Mouse (Mus musculus) hindbrain, postnatal 0 days (tissue): ENCODE measurements around the gene Cadm2. TPM values are rescaled to one million over a fixed set of nuclear protein-coding genes. Genes with fewer than 3 reads are reported as not detected.

Experiments used
- ATAC-seq: fragments of 200-750 bp; cut with Nextera tagmentation; 2 replicates; pipeline ENCODE4 v1.8.0; 2017; ENCODE audit warnings: mild to moderate bottlenecking, moderate TSS enrichment, moderate library complexity
- DNase-seq: peaks from one replicate; pipeline ENCODE4 v3.0.0-alpha.2; 2015; ENCODE audit warnings: low spot score
- H3K27ac ChIP-seq: fragments of 300-500 bp; sonication (generic); 2 replicates; pipeline ENCODE4 v1.5.1; 2014; ENCODE audit warnings: mild to moderate bottlenecking
- H3K27me3 ChIP-seq: fragments of 300-500 bp; sonication (generic); 2 replicates; pipeline ENCODE4 v1.6.1; 2014; ENCODE audit warnings: low read length, mixed read lengths; ENCODE audit not compliant: insufficient read depth
- H3K36me3 ChIP-seq: fragments of 300-500 bp; sonication (generic); 2 replicates; pipeline ENCODE4 v1.6.1; 2014; ENCODE audit warnings: low read length, mixed read lengths; ENCODE audit not compliant: insufficient read depth
- H3K4me1 ChIP-seq: fragments of 300-500 bp; sonication (generic); 2 replicates; pipeline ENCODE4 v1.6.1; 2014; ENCODE audit warnings: antibody characterized with exemption, low read length, mixed read lengths; ENCODE audit not compliant: insufficient read depth
- H3K4me2 ChIP-seq: fragments of 300-500 bp; sonication (generic); 2 replicates; pipeline ENCODE4 v1.6.1; 2014; ENCODE audit warnings: low read depth, mild to moderate bottlenecking, low read length, moderate library complexity, mixed read lengths
- H3K4me3 ChIP-seq: fragments of 300-500 bp; sonication (generic); 2 replicates; pipeline ENCODE4 v1.5.1; 2014; ENCODE audit warnings: low read length
- H3K9ac ChIP-seq: fragments of 300-500 bp; sonication (generic); replicated peaks from 2 replicates; pipeline ENCODE4 v1.6.1; 2014; ENCODE audit warnings: mild to moderate bottlenecking, low read length, moderate library complexity, mixed read lengths
- H3K9me3 ChIP-seq: fragments of 300-500 bp; sonication (generic); 2 replicates; pipeline ENCODE4 v1.6.1; 2016; ENCODE audit warnings: low read length, mixed read lengths
- CTCF ChIP-seq: IDR thresholded peaks from 2 replicates; pipeline ENCODE4 v1.5.1; 2016; ENCODE audit warnings: antibody characterized with exemption, control low read depth, low read depth
- WGBS: fragments of 180-500 bp; shearing (Covaris S2); extraction: QIAGEN DNeasy Blood & Tissue Kit; methylation state at CpG from one replicate; pipeline ENCODE4 v1.1.7; 2014; 5-methylcytosine and 5-hydroxymethylcytosine counted together
- polyA plus RNA-seq: library from polyadenylated mRNA; unstranded; fragments of >200 nt; fragmentation: Nextera tagmentation; extraction: Ambion mirVana; gene quantifications from 2 replicates; pipeline ENCODE4 v1.2.1, GENCODE M21; 2015
- total RNA-seq: library from RNA; depleted of rRNA; stranded (reverse); fragments of >200 nt; gene quantifications from 2 replicates; pipeline ENCODE4 v1.2.3, GENCODE M21; 2014

Cadm2 gene
- total and polyA plus RNA-seq, 2 experiments from 2014 or later: 71.6 to 88.0 TPM

DNA sequence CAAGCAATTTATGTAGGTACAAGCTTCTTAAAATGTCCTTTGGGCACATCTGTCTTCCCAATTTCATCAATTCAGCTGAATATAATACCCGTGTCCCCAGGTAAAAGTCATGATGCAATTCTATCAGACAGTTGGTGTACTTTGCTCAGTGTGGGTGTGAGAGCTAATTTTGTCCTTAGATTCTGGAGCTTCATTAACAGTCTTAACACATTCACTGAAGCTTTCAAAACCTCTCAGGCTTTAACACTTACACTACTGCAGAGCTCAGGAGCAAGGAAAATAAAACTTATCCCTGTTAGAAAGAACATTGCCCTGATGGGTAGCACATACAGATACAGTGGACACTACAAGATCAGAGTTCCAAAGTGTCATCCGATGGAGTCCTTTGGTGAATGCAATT, 309.7 kb downstream of the Cadm2 start:
- TF ChIP-seq CTCF: no peak
- Histone ChIP-seq H3K27ac (peak overlapping the region; percentile 49; the same call in 1 of the 2 replicates), H3K4me1 (no peaks in the 10 kb centered on the region), H3K9ac (no peak overlapping the region), H3K4me2 (0 out of 2 replicates have a peak overlapping the region, but pooled peaks have one; percentile 13), H3K36me3 (no peaks in the 10 kb centered on the region), H3K27me3 (no peaks in the 10 kb centered on the region), H3K4me3 (no peak overlapping the region), H3K9me3 (no peaks in the 10 kb centered on the region)
- ATAC-seq (peak; percentile 89; the same call in 1 of the 2 replicates), DNase-seq (peak; percentile 58)
- WGBS: 65% methylated on average over 2 of the region's 2 CpGs

DNA sequence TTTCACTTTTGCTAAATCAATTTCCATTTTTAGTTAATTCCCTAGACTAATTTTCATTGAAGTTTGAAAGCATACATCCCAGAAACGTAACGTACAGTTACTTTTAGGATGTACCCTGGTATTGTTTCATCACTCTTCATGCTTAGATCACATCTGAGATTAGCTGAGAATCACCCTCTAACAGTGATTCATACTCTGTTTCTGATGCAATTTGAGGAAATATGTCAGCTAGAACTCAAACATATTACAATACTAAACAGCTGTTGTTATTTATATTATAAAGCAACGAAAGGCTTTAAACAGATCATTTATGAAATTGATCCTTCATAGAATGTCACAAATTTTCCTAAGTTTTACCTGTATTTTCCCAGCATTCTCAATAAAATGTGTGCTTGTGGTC, 336.0 kb downstream of the Cadm2 start:
- Histone ChIP-seq H3K4me1 (no peaks in the 10 kb centered on the region), H3K9ac (no peak overlapping the region), H3K27me3 (no peaks in the 10 kb centered on the region), H3K4me2 (no peak overlapping the region), H3K4me3 (no peak overlapping the region), H3K27ac (no peak overlapping the region), H3K9me3 (no peaks in the 10 kb centered on the region), H3K36me3 (no peaks in the 10 kb centered on the region)
- no peak for DNase-seq
- no peak for ATAC-seq
- WGBS: 89% methylated on average over 3 of the region's 3 CpGs
- TF ChIP-seq CTCF: no peak

DNA sequence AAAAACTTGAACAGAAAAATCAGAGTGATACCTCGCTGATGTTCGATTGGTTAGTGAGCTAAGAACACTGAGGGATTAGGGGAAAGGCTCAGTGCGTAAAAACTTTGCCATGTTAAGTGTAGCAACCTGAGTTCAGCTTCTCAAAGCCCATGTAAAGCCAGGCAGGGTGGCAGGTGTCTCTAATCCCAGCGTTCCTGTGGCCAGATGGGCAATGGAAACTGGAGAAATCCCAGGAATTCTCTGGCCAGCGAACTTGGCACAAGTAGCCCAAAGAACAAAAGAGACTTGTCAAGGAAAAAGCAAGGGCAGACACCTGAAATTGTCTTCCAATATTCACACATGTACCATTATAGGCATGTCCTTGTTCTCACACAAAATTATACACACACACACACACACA, 377.1 kb downstream of the Cadm2 start:
- no peaks in the 10 kb centered on the region for H3K36me3 ChIP-seq
- no peak overlapping the region for H3K27ac ChIP-seq
- no peaks in the 10 kb centered on the region for H3K9me3 ChIP-seq
- no peak overlapping the region for H3K4me3 ChIP-seq
- H3K9ac ChIP-seq: no peak overlapping the region
- no peak for DNase-seq
- WGBS: 75% methylated on average over 5 of the region's 5 CpGs
- H3K4me2 ChIP-seq: no peak overlapping the region
- no peak for ATAC-seq
- no peak for TF ChIP-seq CTCF
- H3K27me3 ChIP-seq: no peaks in the 10 kb centered on the region
- H3K4me1 ChIP-seq: no peaks in the 10 kb centered on the region

DNA sequence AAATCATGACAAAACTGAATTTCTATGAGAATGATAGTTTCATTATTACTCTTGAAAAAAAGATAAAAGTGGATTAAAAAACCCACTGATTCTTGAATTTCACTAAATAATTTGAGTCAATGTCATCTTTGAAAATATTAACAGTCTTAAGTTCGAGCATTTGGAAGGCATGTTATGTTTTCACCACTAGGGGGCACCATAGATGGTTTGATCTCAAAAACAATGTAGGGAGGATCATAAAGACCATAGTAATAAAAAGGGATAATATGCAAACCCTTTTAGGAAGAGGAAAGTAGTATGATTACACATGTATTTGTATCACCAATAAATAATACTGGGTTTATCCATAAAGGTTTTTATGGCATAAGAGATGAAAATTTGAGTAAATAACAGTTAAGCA, 385.8 kb downstream of the Cadm2 start:
- TF ChIP-seq CTCF: peak; percentile 67
- Histone ChIP-seq H3K9me3 (no peaks in the 10 kb centered on the region), H3K4me2 (no peak overlapping the region), H3K4me3 (no peak overlapping the region), H3K36me3 (no peaks in the 10 kb centered on the region), H3K27ac (no peak overlapping the region), H3K27me3 (no peaks in the 10 kb centered on the region), H3K4me1 (no peaks in the 10 kb centered on the region), H3K9ac (no peak overlapping the region)
- WGBS: 4% methylated on average over 1 of the region's 1 CpGs
- ATAC-seq (no peak), DNase-seq (peak; percentile 58)

DNA sequence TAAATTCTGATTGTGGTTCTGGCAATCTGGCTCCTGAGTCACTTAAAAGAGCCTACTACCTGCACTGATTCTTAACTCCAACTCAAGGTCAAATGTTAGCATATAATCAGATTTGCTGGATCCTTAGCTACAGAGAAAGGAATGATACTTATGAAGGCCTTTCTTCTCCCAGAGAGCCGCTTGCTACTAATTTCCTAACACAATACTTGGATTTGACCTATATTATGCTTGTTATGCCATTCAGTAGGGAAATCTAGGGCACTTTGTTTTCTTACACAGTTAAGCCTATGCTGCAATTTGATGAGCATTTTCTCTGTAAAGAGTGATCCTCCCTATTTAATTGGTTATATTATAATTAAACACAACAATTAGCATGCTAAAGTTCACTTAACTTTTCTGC, 394.0 kb downstream of the Cadm2 start:
- DNase-seq: no peak
- TF ChIP-seq CTCF: no peak
- Histone ChIP-seq H3K9ac (no peak overlapping the region), H3K36me3 (no peaks in the 10 kb centered on the region), H3K9me3 (no peaks in the 10 kb centered on the region), H3K4me2 (no peak overlapping the region), H3K4me1 (no peaks in the 10 kb centered on the region), H3K27me3 (no peaks in the 10 kb centered on the region), H3K27ac (no peak overlapping the region), H3K4me3 (no peak overlapping the region)
- no peak for ATAC-seq
- WGBS: 70% methylated on average over 1 of the region's 1 CpGs

DNA sequence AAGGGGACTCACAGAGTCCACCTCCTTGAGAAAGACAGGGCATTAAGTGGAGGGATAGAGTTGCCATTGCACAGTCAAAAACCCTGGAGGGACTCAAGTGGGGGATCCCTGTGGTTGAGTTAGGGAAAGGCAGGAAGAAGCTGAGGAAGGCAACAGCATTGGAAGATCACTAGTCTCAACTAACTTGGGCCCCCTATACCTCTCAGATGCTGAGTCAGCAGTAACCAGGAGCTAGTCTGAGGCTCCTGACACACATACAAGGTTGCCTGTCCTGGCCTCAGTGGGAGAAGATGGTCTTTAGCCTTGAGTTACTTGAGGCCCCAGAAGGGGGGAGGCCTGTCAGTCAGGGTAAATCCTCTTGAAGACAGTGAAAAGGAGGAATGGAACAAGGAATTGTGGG, 417.4 kb downstream of the Cadm2 start:
- DNase-seq: no peak
- H3K36me3 ChIP-seq: no peaks in the 10 kb centered on the region

DNA sequence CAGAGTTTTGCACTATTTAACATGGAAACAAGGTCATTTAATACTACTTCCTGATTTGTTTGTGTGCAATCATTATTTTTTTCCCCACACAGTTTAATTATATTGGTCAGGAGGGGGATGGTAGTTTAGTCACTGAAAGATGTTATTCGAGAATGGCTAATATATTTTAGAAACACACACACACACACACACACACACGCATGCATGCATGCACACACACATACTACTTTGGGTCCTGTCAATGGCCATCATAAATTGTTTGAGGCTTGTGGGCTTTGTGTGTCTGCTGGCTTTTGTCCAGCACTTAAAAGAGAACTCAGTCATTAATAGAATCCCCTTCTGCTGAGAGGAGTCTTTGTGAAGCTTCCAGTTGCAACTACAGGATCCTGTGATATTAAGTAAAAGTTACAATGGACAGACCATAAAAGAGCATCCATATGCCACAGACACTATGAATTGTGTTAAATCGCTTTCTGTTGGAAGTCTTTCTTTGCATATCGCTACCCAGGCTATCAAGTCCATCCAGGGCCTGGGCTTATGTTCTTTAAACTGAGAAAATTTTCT, 427.8 kb downstream of the Cadm2 start:
- WGBS: 47% methylated on average over 4 of the region's 4 CpGs

More for the DNA sequence above, 417.4 kb downstream of the Cadm2 start:
- no peaks in the 10 kb centered on the region for H3K4me1 ChIP-seq
- H3K4me3 ChIP-seq: no peak overlapping the region
- H3K27ac ChIP-seq: no peak overlapping the region
- H3K9ac ChIP-seq: no peak overlapping the region
- H3K4me2 ChIP-seq: no peak overlapping the region
- no peak for ATAC-seq
- TF ChIP-seq CTCF: no peak
- no peaks in the 10 kb centered on the region for H3K9me3 ChIP-seq
- no peaks in the 10 kb centered on the region for H3K27me3 ChIP-seq

More for the DNA sequence above, 427.8 kb downstream of the Cadm2 start:
- H3K9me3 ChIP-seq: no peaks in the 10 kb centered on the region
- no peaks in the 10 kb centered on the region for H3K4me1 ChIP-seq
- ATAC-seq: no peak
- no peaks in the 10 kb centered on the region for H3K36me3 ChIP-seq
- H3K9ac ChIP-seq: no peak overlapping the region
- peak; percentile 12 for DNase-seq
- H3K27me3 ChIP-seq: no peaks in the 10 kb centered on the region
- no peak overlapping the region for H3K27ac ChIP-seq
- H3K4me2 ChIP-seq: no peak overlapping the region
- TF ChIP-seq CTCF: no peak
- no peak overlapping the region for H3K4me3 ChIP-seq
